Mouse (Mus musculus): ENCODE data around the gene Gm14418. TPM values are rescaled to one million over a fixed set of nuclear protein-coding genes. Genes with fewer than 3 reads are reported as not detected.

Gm14418 gene
- 1 to 10 TPM in 1 of 2 experiments, under 1 TPM in 1; 0.43 to 4.5 TPM for polyA plus RNA-seq (2012; fragmentation: generic; extraction: Trizol)

DNA sequence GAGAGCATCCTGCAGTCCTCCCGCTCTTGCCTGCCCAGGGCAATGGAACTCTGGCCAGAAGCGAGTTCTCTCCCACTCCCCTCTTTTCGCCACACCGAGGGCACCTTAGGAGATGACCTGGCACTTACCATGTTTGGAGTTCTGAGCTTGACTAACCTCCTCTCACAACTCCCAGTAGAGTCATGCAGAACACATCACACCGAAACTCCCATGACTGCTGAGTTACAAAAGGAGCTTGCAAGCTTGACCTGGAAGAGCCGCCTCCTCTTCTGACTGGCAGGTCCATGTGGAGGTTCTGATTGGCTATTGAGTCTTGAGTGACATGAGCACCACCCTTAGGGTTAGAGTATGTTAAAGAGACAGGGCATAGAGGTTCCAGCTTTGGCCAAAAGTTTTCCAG is at the start of gene Gm14418:
Gm14418 (minus strand) TSS at position 225 of the 400 bp plus-strand sequence.

Other genes starting within 250 kb of the Gm14418 start
- 1 to 10 TPM in 1 of 2 experiments, under 1 TPM in 1; 0.64 to 6.0 TPM for gene Gm14410, start 191.9 kb downstream of the Gm14418 start, polyA plus RNA-seq (2012; fragmentation: generic; extraction: Trizol)
- under 1 TPM in 1 of 2 experiments, not detected in 1; 0.06 TPM for gene Gm14409, start 131.3 kb downstream of the Gm14418 start, polyA plus RNA-seq (2012; fragmentation: generic; extraction: Trizol)
- gene Gm14412, start 74.0 kb downstream of the Gm14418 start, polyA plus RNA-seq (2012; fragmentation: generic; extraction: Trizol) = under 1 TPM in 1 of 2 experiments, not detected in 1; 0.07 TPM
- 1 to 10 TPM in 1 of 2 experiments, under 1 TPM in 1; 0.06 to 1.8 TPM for gene Zfp970, start 66.4 kb upstream of the Gm14418 start, polyA plus RNA-seq (2012; fragmentation: generic; extraction: Trizol)
- gene Gm14403, start 99.9 kb upstream of the Gm14418 start, polyA plus RNA-seq (2012; fragmentation: generic; extraction: Trizol) = 1 to 10 TPM in 1 of 2 experiments, under 1 TPM in 1; 0.08 to 1.8 TPM
- under 1 TPM in 1 of 2 experiments, not detected in 1; 0.20 TPM for gene Gm14406, start 179.9 kb upstream of the Gm14418 start, polyA plus RNA-seq (2012; fragmentation: generic; extraction: Trizol)

Data from C3H10T1/2 (cell line).